Mouse (Mus musculus) neural tube, embryonic 15.5 days (tissue): ENCODE data around the gene Gm20458. TPM values are rescaled to one million over a fixed set of nuclear protein-coding genes. Genes with fewer than 3 reads are reported as not detected.

Source experiments
- ATAC-seq: fragments of 200-750 bp; cut with Nextera tagmentation; 2 replicates; pipeline ENCODE4 v1.8.0; 2017; ENCODE audit warnings: mild to moderate bottlenecking, moderate TSS enrichment, moderate library complexity; ENCODE audit not compliant: low FRiP score
- H3K27ac ChIP-seq: fragments of 300-500 bp; sonication (generic); replicated peaks from 2 replicates; pipeline ENCODE4 v1.5.1; 2015; ENCODE audit warnings: mild to moderate bottlenecking, inconsistent platforms
- H3K27me3 ChIP-seq: fragments of 300-500 bp; sonication (generic); replicated peaks from 2 replicates; pipeline ENCODE4 v1.6.1; 2015; ENCODE audit warnings: inconsistent platforms
- H3K36me3 ChIP-seq: fragments of 300-500 bp; sonication (generic); 2 replicates; pipeline ENCODE4 v1.6.1; 2015; ENCODE audit warnings: inconsistent platforms
- H3K4me1 ChIP-seq: fragments of 300-500 bp; sonication (generic); 2 replicates; pipeline ENCODE4 v1.6.1; 2015; ENCODE audit warnings: inconsistent platforms
- H3K4me2 ChIP-seq: fragments of 300-500 bp; sonication (generic); 2 replicates; pipeline ENCODE4 v1.6.1; 2015; ENCODE audit warnings: inconsistent platforms, mild to moderate bottlenecking, moderate library complexity
- H3K4me3 ChIP-seq: fragments of 300-500 bp; sonication (generic); replicated peaks from 2 replicates; pipeline ENCODE4 v1.5.1; 2015; ENCODE audit warnings: mild to moderate bottlenecking, inconsistent platforms
- H3K9ac ChIP-seq: fragments of 300-500 bp; sonication (generic); replicated peaks from 2 replicates; pipeline ENCODE4 v1.6.1; 2015; ENCODE audit warnings: mild to moderate bottlenecking, inconsistent platforms
- H3K9me3 ChIP-seq: fragments of 300-500 bp; sonication (generic); replicated peaks from 2 replicates; pipeline ENCODE4 v1.6.1; 2016; ENCODE audit warnings: inconsistent platforms
- WGBS: fragments of 180-500 bp; shearing (Covaris S2); methylation state at CpG from one replicate; pipeline ENCODE4 v1.1.7; 2015; ENCODE audit warnings: mixed read lengths; 5-methylcytosine and 5-hydroxymethylcytosine counted together
- polyA plus RNA-seq: library from polyadenylated mRNA; unstranded; fragments of >200 nt; fragmentation: Nextera tagmentation; extraction: Ambion mirVana; gene quantifications from 2 replicates; pipeline ENCODE4 v1.2.1, GENCODE M21; 2015

Gene Gm20458
- 4.5 and 5.8 TPM in 2 replicates for polyA plus RNA-seq

- Histone ChIP-seq H3K4me3 (peak within 1 kb of the TSS; percentile 88), H3K4me2 (peak within 1 kb of the TSS; percentile 73), H3K9ac (peak within 1 kb of the TSS; percentile 78), H3K27ac (peak within 1 kb of the TSS; percentile 92), H3K36me3 (peaks cover 29% of the 10 kb centered on the region), H3K4me1 (peaks cover 23% of the 10 kb centered on the region), H3K9me3 (no peaks in the 10 kb centered on the region), H3K27me3 (no peaks in the 10 kb centered on the region)
- ATAC-seq, result peak; percentile 99
- under 1% methylated on average over 71 of the region's 79 CpGs for WGBS
These were observed at the start of gene Gm20458 for GRCm38 (mm10) chr2:164460745-164461551. Gm20458 (plus strand) TSS chr2:164460967.

- Histone ChIP-seq H3K9ac (no peak overlapping the region), H3K36me3 (no peaks in the 10 kb centered on the region), H3K4me2 (peak overlapping the region; percentile 49), H3K4me1 (peaks cover 3% of the 10 kb centered on the region; the same call in 1 of the 2 replicates), H3K27me3 (peaks cover 26% of the 10 kb centered on the region), H3K27ac (no peak overlapping the region), H3K9me3 (no peaks in the 10 kb centered on the region), H3K4me3 (peak overlapping the region; percentile 23)
- WGBS, result 26% methylated on average over 28 of the region's 28 CpGs
- ATAC-seq, result no peak
These were observed 46.6 kb upstream of the Gm20458 start for GRCm38 (mm10) chr2:164414167-164414566.

GRCm38 (mm10) chr2:164414581-164414980, 46.2 kb upstream of the Gm20458 start:
- Histone ChIP-seq H3K9ac (no peak overlapping the region), H3K36me3 (no peaks in the 10 kb centered on the region), H3K4me1 (peaks cover 3% of the 10 kb centered on the region; the same call in 1 of the 2 replicates), H3K4me2 (peak overlapping the region; percentile 49), H3K4me3 (peak overlapping the region; percentile 23), H3K27me3 (peaks cover 21% of the 10 kb centered on the region), H3K27ac (no peak overlapping the region), H3K9me3 (no peaks in the 10 kb centered on the region)
- ATAC-seq, result no peak
- whole genome bisulfite sequencing, result 70% methylated on average over 10 of the region's 10 CpGs

- H3K4me2 ChIP-seq, result no peak overlapping the region
- 3% methylated on average over 2 of the region's 2 CpGs for WGBS
- peaks cover 3% of the 10 kb centered on the region; the same call in 1 of the 2 replicates for H3K4me1 ChIP-seq
- no peak overlapping the region for H3K27ac ChIP-seq
- ATAC-seq, result no peak
- peaks cover 10% of the 10 kb centered on the region; the same call in 1 of the 2 replicates for H3K27me3 ChIP-seq
- H3K9me3 ChIP-seq, result no peaks in the 10 kb centered on the region
- H3K9ac ChIP-seq, result no peak overlapping the region
- H3K36me3 ChIP-seq, result no peaks in the 10 kb centered on the region
- no peak overlapping the region for H3K4me3 ChIP-seq
These were observed 43.6 kb upstream of the Gm20458 start for GRCm38 (mm10) chr2:164417198-164417597.

GRCm38 (mm10) chr2:164418308-164418875, 42.4 kb upstream of the Gm20458 start:
- Histone ChIP-seq H3K27me3 (peaks cover 10% of the 10 kb centered on the region; the same call in 1 of the 2 replicates), H3K27ac (no peak overlapping the region), H3K36me3 (no peaks in the 10 kb centered on the region), H3K4me1 (peaks cover 3% of the 10 kb centered on the region; the same call in 1 of the 2 replicates), H3K9ac (no peak overlapping the region), H3K9me3 (no peaks in the 10 kb centered on the region), H3K4me3 (no peak overlapping the region), H3K4me2 (no peak overlapping the region)
- 35% methylated on average over 3 of the region's 3 CpGs for WGBS
- ATAC-seq, result no peak

- Histone ChIP-seq H3K27ac (no peak overlapping the region), H3K36me3 (no peaks in the 10 kb centered on the region), H3K27me3 (peaks cover under 1% of the 10 kb centered on the region; the same call in 1 of the 2 replicates), H3K9me3 (no peaks in the 10 kb centered on the region), H3K4me1 (no peaks in the 10 kb centered on the region), H3K4me2 (no peak overlapping the region), H3K9ac (no peak overlapping the region), H3K4me3 (no peak overlapping the region)
- 2% methylated on average over 3 of the region's 3 CpGs for WGBS
- ATAC-seq, result no peak
These were observed 41.3 kb upstream of the Gm20458 start for GRCm38 (mm10) chr2:164419489-164419888.

- no peaks in the 10 kb centered on the region for H3K4me1 ChIP-seq
- WGBS, result 88% methylated on average over 7 of the region's 7 CpGs
- H3K27ac ChIP-seq, result no peak overlapping the region
- no peaks in the 10 kb centered on the region for H3K36me3 ChIP-seq
- H3K4me2 ChIP-seq, result no peak overlapping the region
- no peak overlapping the region for H3K9ac ChIP-seq
- no peak overlapping the region for H3K4me3 ChIP-seq
- no peak for ATAC-seq
- H3K27me3 ChIP-seq, result no peaks in the 10 kb centered on the region
- H3K9me3 ChIP-seq, result no peaks in the 10 kb centered on the region
These were observed 39.5 kb upstream of the Gm20458 start for GRCm38 (mm10) chr2:164421306-164421705.

- whole genome bisulfite sequencing, result 94% methylated on average over 8 of the region's 8 CpGs
These were observed 38.8 kb upstream of the Gm20458 start for GRCm38 (mm10) chr2:164421979-164422378.

GRCm38 (mm10) chr2:164422675-164423393, 37.9 kb upstream of the Gm20458 start:
- Histone ChIP-seq H3K9ac (no peak overlapping the region), H3K27me3 (no peaks in the 10 kb centered on the region), H3K4me3 (no peak overlapping the region), H3K27ac (no peak overlapping the region), H3K4me2 (no peak overlapping the region), H3K36me3 (no peaks in the 10 kb centered on the region), H3K9me3 (no peaks in the 10 kb centered on the region), H3K4me1 (no peaks in the 10 kb centered on the region)
- no peak for ATAC-seq
- 91% methylated on average over 15 of the region's 15 CpGs for WGBS

More at GRCm38 (mm10) chr2:164421979-164422378, 38.8 kb upstream of the Gm20458 start:
- no peak for ATAC-seq
- Histone ChIP-seq H3K36me3 (no peaks in the 10 kb centered on the region), H3K27me3 (no peaks in the 10 kb centered on the region), H3K27ac (no peak overlapping the region), H3K4me2 (no peak overlapping the region), H3K4me1 (no peaks in the 10 kb centered on the region), H3K9me3 (no peaks in the 10 kb centered on the region), H3K4me3 (no peak overlapping the region), H3K9ac (no peak overlapping the region)

GRCm38 (mm10) chr2:164423464-164423863, 37.3 kb upstream of the Gm20458 start:
- Histone ChIP-seq H3K4me3 (no peak overlapping the region), H3K9ac (no peak overlapping the region), H3K27ac (no peak overlapping the region), H3K9me3 (no peaks in the 10 kb centered on the region), H3K4me1 (no peaks in the 10 kb centered on the region), H3K27me3 (no peaks in the 10 kb centered on the region), H3K4me2 (no peak overlapping the region), H3K36me3 (no peaks in the 10 kb centered on the region)
- WGBS, result 88% methylated on average over 11 of the region's 11 CpGs
- no peak for ATAC-seq

GRCm38 (mm10) chr2:164424406-164424805, 36.4 kb upstream of the Gm20458 start:
- Histone ChIP-seq H3K36me3 (no peaks in the 10 kb centered on the region), H3K4me3 (no peak overlapping the region), H3K4me1 (no peaks in the 10 kb centered on the region), H3K9ac (no peak overlapping the region), H3K27ac (no peak overlapping the region), H3K27me3 (no peaks in the 10 kb centered on the region), H3K4me2 (no peak overlapping the region), H3K9me3 (no peaks in the 10 kb centered on the region)
- ATAC-seq, result no peak
- 86% methylated on average over 8 of the region's 8 CpGs for WGBS
